Mouse (Mus musculus): ENCODE data around the gene Cct3. TPM values are rescaled to one million over a fixed set of nuclear protein-coding genes. Genes with fewer than 3 reads are reported as not detected.
"Not testable (repeated sequence)": the region's sequence is repeated elsewhere in the genome, so short reads cannot be mapped to it uniquely, and the experiment has no call there.

Gene Cct3
- total RNA-seq (2021): 100 to 1,000 TPM; 194 to 221 TPM

GRCm38 (mm10) chr3:88296561-88297318, at the start of gene Cct3, which contains the start of gene Tsacc:
Cct3 (plus strand) TSS chr3:88297116.
Tsacc (minus strand) TSS chr3:88296999.
- peak; percentile 98 to 99 for DNase-seq
- intact Hi-C loops (cut with DNase I): no loop called here

GRCm38 (mm10) chr3:88247666-88248065, 49.2 kb upstream of the Cct3 start:
- intact Hi-C loops (cut with DNase I): no loop called here
- DNase-seq: no peak

- no peak for DNase-seq
- intact Hi-C loops (cut with DNase I): no loop called here
These were observed 48.5 kb upstream of the Cct3 start for GRCm38 (mm10) chr3:88248406-88248805.

GRCm38 (mm10) chr3:88252739-88253138, 44.2 kb upstream of the Cct3 start:
- no peak for DNase-seq
- intact Hi-C loops (cut with DNase I): no loop called here

- DNase-seq: peak; percentile 18 to 23
- intact Hi-C loops (cut with DNase I): no loop called here
These were observed 42.5 kb upstream of the Cct3 start, which contains the start of gene Rhbg for GRCm38 (mm10) chr3:88254268-88254926. Rhbg (minus strand) TSS chr3:88254709.

GRCm38 (mm10) chr3:88255950-88256349, 41.0 kb upstream of the Cct3 start:
- intact Hi-C loops (cut with DNase I): no loop called here
- no peak for DNase-seq

- no peak for DNase-seq
- intact Hi-C loops (cut with DNase I): no loop called here
These were observed 40.5 kb upstream of the Cct3 start for GRCm38 (mm10) chr3:88256382-88256781.

- intact Hi-C loops (cut with DNase I): no loop called here
These were observed 34.6 kb upstream of the Cct3 start for GRCm38 (mm10) chr3:88262346-88262745.

GRCm38 (mm10) chr3:88268014-88268413, 28.9 kb upstream of the Cct3 start:
- intact Hi-C loops (cut with DNase I); DNase-seq: not testable (repeated sequence)

More at GRCm38 (mm10) chr3:88262346-88262745, 34.6 kb upstream of the Cct3 start:
- DNase-seq: no peak

GRCm38 (mm10) chr3:88268991-88269390, 27.9 kb upstream of the Cct3 start:
- intact Hi-C loops (cut with DNase I): no loop called here
- DNase-seq: no peak

- not testable (repeated sequence) for DNase-seq
These were observed 25.6 kb upstream of the Cct3 start for GRCm38 (mm10) chr3:88271298-88271697.

GRCm38 (mm10) chr3:88271859-88272258, 25.1 kb upstream of the Cct3 start:
- no peak for DNase-seq
- intact Hi-C loops (cut with DNase I): no loop called here

More at GRCm38 (mm10) chr3:88271298-88271697, 25.6 kb upstream of the Cct3 start:
- intact Hi-C loops (cut with DNase I): not testable (repeated sequence)

- no peak for DNase-seq
- intact Hi-C loops (cut with DNase I): no loop called here
These were observed 22.9 kb upstream of the Cct3 start for GRCm38 (mm10) chr3:88274002-88274401.

GRCm38 (mm10) chr3:88276121-88276520, 20.8 kb upstream of the Cct3 start:
- no peak for DNase-seq
- intact Hi-C loops (cut with DNase I): no loop called here

- peak; percentile 15 to 36 for DNase-seq
- intact Hi-C loops (cut with DNase I): no loop called here
These were observed 20.3 kb upstream of the Cct3 start for GRCm38 (mm10) chr3:88276529-88277143.

- intact Hi-C loops (cut with DNase I): no loop called here
- no peak for DNase-seq
These were observed 16.9 kb upstream of the Cct3 start for GRCm38 (mm10) chr3:88280035-88280434.

- DNase-seq; intact Hi-C loops (cut with DNase I): not testable (repeated sequence)
These were observed 15.6 kb upstream of the Cct3 start for GRCm38 (mm10) chr3:88281141-88281916.

- DNase-seq; intact Hi-C loops (cut with DNase I): not testable (repeated sequence)
These were observed 11.9 kb upstream of the Cct3 start for GRCm38 (mm10) chr3:88284815-88285564.

GRCm38 (mm10) chr3:88285565-88285895, 11.4 kb upstream of the Cct3 start:
- intact Hi-C loops (cut with DNase I); DNase-seq: not testable (repeated sequence)

- intact Hi-C loops (cut with DNase I): no loop called here
- no peak for DNase-seq
These were observed 9.8 kb upstream of the Cct3 start, which contains the start of gene Gm38392 for GRCm38 (mm10) chr3:88287110-88287509. Gm38392 (minus strand) TSS chr3:88287210.
